Comparison of ENCODE assay signal across 22 mouse cellular contexts in genomic region chr14:118809686-118810085, GRCm38 (mm10). TPM values are rescaled to one million over a fixed set of nuclear protein-coding genes. Genes with fewer than 3 reads are reported as not detected.
DNase-seq lines count a peak whose midpoint lies in the region; ATAC-seq lines count a peak whose summit lies in the region.
"Had no signal": no experiment of that assay in that cellular context is flagged by ENCODE, and none has a peak within 500 bp of the region (broad histone marks: within the 10 kb centered on the region; RNA-seq: fewer than 3 reads in every experiment).

No protein-coding gene starts in this region.

- no peak overlapping the region for H3K9ac ChIP-seq in heart, embryonic 13.5 days
- H3K9ac ChIP-seq in kidney, embryonic 14.5 days (ENCODE audit: low read depth, low read length): no peak overlapping the region
- H3K9ac ChIP-seq: forebrain, postnatal 0 days; hindbrain, embryonic 15.5 days had no signal

- peaks cover under 1% of the 10 kb centered on the region; the same call in 1 of the 2 replicates for H3K27me3 ChIP-seq in heart, embryonic 13.5 days (replicated peaks)
- no peaks in the 10 kb centered on the region for H3K27me3 ChIP-seq in kidney, embryonic 14.5 days (ENCODE audit: control insufficient read depth, insufficient read depth, low read length)
- H3K27me3 ChIP-seq: hindbrain, embryonic 15.5 days had no signal

- ATAC-seq in heart, embryonic 13.5 days (ENCODE audit: extremely low read depth, insufficient number of reproducible peaks, low FRiP score, low TSS enrichment): no peak
- ATAC-seq in kidney, embryonic 14.5 days (ENCODE audit: low FRiP score, low TSS enrichment): no peak
- ATAC-seq: activated CD4-positive, CD25-positive, alpha-beta regulatory T cell, adult 4 months; forebrain, postnatal 0 days had no signal

- intact Hi-C loops in heart, postnatal 25 days (cut with DNase I): loop anchor here (5.0 kb wide), 1 partner anchor 102 kb away; the partner anchor contains the start of gene Abcc4

- no peak overlapping the region for H3K4me2 ChIP-seq in heart, embryonic 13.5 days
- no peak overlapping the region for H3K4me2 ChIP-seq in kidney, embryonic 14.5 days (replicated peaks; ENCODE audit: low read depth, low read length)
- H3K4me2 ChIP-seq: hindbrain, embryonic 15.5 days had no signal

- no peaks in the 10 kb centered on the region for H3K9me3 ChIP-seq in heart, embryonic 13.5 days
- H3K9me3 ChIP-seq in kidney, embryonic 14.5 days (ENCODE audit: control insufficient read depth, low read length): no peaks in the 10 kb centered on the region
- H3K9me3 ChIP-seq: G1E; hindbrain, embryonic 15.5 days; limb, embryonic 10.5 days had no signal

- WGBS in heart, embryonic 13.5 days: 64% methylated on average over 4 of the region's 4 CpGs
- WGBS in kidney, embryonic 14.5 days: 79% methylated on average over 4 of the region's 4 CpGs

- peak; percentile 41 for DNase-seq in adrenal gland, adult 2 months
- no peak for DNase-seq in adrenal gland, postnatal 10 days
- DNase-seq in heart, postnatal 25 days (ENCODE audit: low spot score): no peak
- peak; percentile 32 to 67 for DNase-seq in kidney, postnatal 25 days
- DNase-seq in adrenal gland, postnatal 36 days: peak; percentile 25 to 34
- DNase-seq in lung, adult 18-20 months: no peak
- DNase-seq: cerebellum, adult 8-10 months; cerebellum, postnatal 36 days; forebrain, postnatal 0 days; gastrocnemius, postnatal 14 days; lung, postnatal 4 days; midbrain, embryonic 14.5 days; thymus, adult 18-20 months; thymus, postnatal 36 days had no signal

- H3K27ac ChIP-seq in heart, embryonic 13.5 days (replicated peaks): peak overlapping the region; percentile 26; the same call in 1 of the 2 replicates
- H3K27ac ChIP-seq in kidney, embryonic 14.5 days (ENCODE audit: low read depth, low read length): no peak overlapping the region
- H3K27ac ChIP-seq: hindbrain, embryonic 15.5 days; limb, embryonic 10.5 days had no signal

- H3K4me1 ChIP-seq in heart, embryonic 13.5 days: peaks cover 14% of the 10 kb centered on the region
- H3K4me1 ChIP-seq in kidney, embryonic 14.5 days (ENCODE audit: control insufficient read depth, insufficient read depth, low read length): no peaks in the 10 kb centered on the region
- H3K4me1 ChIP-seq: hindbrain, embryonic 15.5 days; limb, embryonic 10.5 days had no signal

- H3K36me3 ChIP-seq in heart, embryonic 13.5 days: no peaks in the 10 kb centered on the region
- no peaks in the 10 kb centered on the region for H3K36me3 ChIP-seq in kidney, embryonic 14.5 days (ENCODE audit: control insufficient read depth, insufficient read depth, low read length)
- H3K36me3 ChIP-seq: G1E; hindbrain, embryonic 15.5 days; limb, embryonic 10.5 days had no signal

- H3K4me3 ChIP-seq in heart, embryonic 13.5 days: no peak overlapping the region
- no peak overlapping the region for H3K4me3 ChIP-seq in kidney, embryonic 14.5 days (ENCODE audit: low read length)
- H3K4me3 ChIP-seq: hindbrain, embryonic 15.5 days; limb, embryonic 10.5 days had no signal

RNA-seq across cellular contexts. Expression of gene Cldn10, which starts 22.0 kb away (rescaled TPM):
- total RNA-seq in adrenal gland, adult 2 months (2021): 1 to 10 TPM; 1.1 to 1.3 TPM
- polyA plus RNA-seq in adrenal gland, adult 2 months (2012; rRNA removed): 0.56 and 0.65 TPM in 2 replicates
- under 1 TPM; 0.57 to 0.64 TPM for total RNA-seq in adrenal gland, postnatal 10 days (2021)
- 1.5 and 1.6 TPM in 2 replicates for polyA plus RNA-seq in heart, embryonic 13.5 days (2015; fragmentation: Nextera tagmentation; extraction: Ambion mirVana)
- total RNA-seq in heart, postnatal 25 days (2021): under 1 TPM in 1 of 2 experiments, not detected in 1; 0.22 TPM
- 7.3 and 12.2 TPM in 2 replicates for polyA plus RNA-seq in kidney, embryonic 14.5 days (2014; fragmentation: Nextera tagmentation; extraction: Ambion mirVana)
- 1 to 10 TPM in 1 of 2 experiments, under 1 TPM in 1; 0.56 to 2.0 TPM for total RNA-seq in adrenal gland, postnatal 36 days (2021)
- total RNA-seq: gastrocnemius, postnatal 14 days; hematopoietic stem cell, adult 5-6 weeks had no signal
- polyA plus RNA-seq: G1E; liver, adult 2 months had no signal

Comparison
In these comparisons a context has a peak if more than half of its experiments do, and no peak if none do; other contexts are left out.
1. DNase-seq: peak in adrenal gland, adult 2 months (single experiment), kidney, postnatal 25 days (2 of 2) and adrenal gland, postnatal 36 days (2 of 2); none in adrenal gland, postnatal 10 days (single experiment), heart, postnatal 25 days (single experiment) and lung, adult 18-20 months (0 of 2).